Mouse (Mus musculus): Measurements from ENCODE around the gene Pcyox1.

Gene Pcyox1

DNA sequence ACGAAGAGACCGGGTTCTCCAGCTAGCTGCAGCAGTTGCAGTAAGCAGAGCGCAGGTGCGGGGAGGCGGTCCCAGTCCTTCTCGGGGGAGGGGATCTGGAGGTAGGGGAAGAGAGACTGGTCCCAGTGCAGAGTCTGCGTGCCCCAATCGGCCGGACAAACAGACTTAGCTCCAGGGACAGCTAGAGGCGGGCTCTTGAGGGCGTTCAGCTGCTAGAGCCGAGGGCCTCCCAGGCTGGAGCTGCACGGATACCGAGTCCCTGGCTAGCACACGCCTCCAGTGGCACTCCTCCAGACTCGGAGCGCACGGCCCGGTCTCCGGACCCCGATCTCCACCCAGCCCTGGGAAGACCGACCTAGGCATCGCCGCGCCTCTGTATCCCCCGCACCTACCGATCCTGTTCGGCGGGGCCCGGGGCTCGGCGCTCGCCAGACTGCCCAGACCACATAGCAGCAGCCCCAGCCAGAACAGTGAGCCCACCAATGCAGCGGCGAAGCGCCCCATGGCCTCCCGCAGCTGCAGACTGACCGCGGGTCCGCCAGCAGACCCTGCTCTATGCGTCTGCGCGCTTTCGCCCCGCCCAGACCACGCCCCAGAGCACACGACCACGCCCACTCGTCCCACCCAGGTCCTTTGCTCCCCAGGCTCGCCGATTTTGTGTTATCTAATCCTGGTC is at the start of gene Pcyox1:
Gene Pcyox1, minus strand, starts transcription at position 574 of the 676 bp plus-strand sequence.
- DNase-seq (ENCODE audit: low spot score in 2 of 2) = peak; percentile 75 to 76

DNA sequence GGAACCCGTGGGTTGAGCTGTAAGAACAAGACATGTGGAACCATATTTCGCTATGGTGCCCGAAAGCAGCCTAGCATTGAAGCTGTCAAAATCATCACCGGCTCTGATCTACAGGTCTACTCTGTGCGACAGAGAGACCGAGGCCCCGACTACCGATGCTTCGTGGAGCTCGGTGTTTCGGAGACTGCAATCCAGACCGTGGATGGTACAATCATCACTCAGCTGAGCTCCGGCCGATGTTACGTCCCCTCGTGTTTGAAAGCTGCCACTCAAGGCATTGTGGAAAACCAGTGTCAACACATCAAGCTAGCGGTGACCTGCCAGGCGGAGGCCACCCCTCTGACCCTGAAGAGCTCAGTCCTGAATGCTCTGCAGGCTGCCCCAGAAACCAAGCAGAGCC is 48.6 kb upstream of the Pcyox1 start:
- no peak for DNase-seq (ENCODE audit: low spot score in 2 of 2)

DNA sequence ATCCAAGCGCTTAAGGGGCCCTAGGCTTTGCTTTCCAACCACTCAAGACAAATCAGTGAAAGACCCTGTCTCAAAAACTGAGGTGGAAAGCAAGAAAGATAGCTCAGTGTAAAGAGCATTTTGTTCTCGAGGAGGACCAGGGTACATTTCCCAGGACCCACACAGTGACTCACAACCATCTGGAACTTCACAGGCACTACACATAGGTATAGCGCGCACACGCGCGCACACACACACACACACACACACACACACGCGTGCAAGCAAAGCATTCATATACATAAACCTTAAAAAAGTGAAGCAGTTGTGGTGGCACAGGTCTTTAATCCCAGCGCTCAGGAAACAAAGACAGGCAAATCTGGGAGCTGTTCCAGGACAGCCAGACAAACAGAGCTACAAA is 44.6 kb upstream of the Pcyox1 start:
- no peak for DNase-seq (ENCODE audit: low spot score in 2 of 2)

DNA sequence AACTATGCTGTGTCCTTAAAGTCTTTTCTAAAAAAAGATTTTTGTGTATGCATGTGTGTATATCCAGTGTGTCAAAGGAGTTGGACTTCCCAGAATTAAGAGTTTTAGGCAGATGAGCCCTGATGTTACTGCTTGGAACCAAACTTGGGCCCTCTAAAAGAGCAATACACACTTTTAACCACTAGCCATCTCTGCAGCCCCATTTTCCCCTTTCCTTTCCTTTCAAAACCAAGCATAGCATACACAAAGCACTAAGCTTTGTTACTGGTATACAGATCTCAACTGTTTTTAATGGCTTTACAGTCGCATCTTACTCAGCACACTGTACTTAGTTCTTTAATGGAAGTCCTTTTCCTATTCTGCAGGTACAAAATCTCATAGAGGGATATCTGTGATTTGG is 42.6 kb upstream of the Pcyox1 start:
- DNase-seq (ENCODE audit: low spot score in 2 of 2) = no peak

DNA sequence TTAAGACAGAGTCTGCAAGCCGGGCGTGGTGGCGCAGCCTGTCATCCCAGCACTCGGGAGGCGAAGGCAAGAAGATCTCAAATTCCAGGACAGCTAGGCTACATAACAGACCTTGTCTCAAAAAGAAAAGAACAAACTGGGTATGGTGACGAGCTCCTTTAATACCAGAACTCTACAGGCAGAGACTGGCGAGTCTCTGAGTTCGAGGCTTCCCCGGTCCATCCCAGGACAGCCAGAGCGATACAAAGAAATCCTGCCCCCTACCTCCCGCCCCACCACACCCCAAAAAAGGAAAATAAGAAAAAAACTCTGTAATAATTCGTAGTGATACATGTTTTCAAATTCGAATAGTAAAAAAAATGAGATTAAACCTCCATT is 42.2 kb upstream of the Pcyox1 start:
- no peak for DNase-seq (ENCODE audit: low spot score in 2 of 2)

DNA sequence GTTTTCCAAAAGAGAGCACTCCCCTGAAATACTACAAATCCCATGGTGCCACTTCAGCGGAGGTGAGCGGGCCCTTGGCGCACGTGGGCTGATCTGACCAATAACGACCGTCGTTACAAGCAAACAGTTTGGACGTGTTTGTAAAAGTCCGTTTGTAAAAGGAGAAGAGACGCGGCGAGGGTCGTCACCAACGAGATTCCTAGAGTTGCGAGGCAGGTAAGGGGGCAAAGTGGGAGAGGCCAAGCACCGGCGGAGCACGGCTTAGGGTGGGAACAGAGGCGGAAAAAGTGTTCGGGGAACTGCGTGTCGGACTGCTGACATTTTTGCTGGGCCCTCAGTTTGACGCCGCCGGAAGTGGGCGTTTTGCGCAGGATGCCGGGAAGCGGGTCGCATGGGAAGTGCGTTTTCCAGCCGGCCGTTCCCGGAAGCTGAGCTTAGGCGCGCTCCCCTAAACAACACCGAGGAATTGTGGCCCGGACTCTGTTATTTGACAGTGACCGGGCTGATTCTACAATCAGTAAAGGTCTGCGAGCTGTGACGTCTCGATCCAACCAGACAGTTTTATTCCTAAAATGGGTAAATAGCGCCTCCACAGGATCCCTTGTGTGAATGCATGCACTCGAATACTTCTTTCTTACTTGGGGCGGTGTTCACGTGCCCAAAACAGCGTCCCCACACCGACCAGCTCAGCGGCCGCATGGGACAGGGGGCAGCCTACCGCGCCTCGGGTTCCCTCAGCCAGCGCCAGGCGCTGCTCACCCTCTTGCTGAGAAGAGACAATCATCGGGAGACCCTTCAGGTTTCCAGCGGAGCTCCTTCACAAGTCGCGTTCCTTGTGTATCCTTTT is 41.5 kb upstream of the Pcyox1 start, which contains the start of gene C87436:
Gene C87436, plus strand, starts transcription at position 103 of the 847 bp plus-strand sequence.
- peak; percentile 89 to 91 for DNase-seq (ENCODE audit: low spot score in 2 of 2)

DNA sequence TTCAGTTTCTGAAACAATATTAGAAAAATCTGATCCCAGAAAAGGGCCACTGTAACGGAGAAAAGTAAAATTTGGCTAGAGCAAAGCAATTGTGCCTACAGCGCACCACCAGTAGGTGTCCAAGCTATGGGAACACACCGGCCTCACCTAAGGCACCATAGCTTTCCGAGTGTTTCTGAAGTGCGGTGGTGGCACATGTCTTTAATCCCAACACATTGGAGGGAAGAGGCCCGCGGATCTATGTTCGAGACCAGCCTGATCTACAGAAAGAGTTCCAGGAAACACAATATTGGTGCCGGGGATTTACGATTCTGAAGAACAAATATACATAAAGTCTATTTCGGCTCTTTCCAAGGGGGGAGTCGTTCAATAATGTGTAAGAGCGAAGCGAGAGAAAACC is 40.8 kb upstream of the Pcyox1 start:
- peak; percentile 46 to 63 for DNase-seq (ENCODE audit: low spot score in 2 of 2)

DNA sequence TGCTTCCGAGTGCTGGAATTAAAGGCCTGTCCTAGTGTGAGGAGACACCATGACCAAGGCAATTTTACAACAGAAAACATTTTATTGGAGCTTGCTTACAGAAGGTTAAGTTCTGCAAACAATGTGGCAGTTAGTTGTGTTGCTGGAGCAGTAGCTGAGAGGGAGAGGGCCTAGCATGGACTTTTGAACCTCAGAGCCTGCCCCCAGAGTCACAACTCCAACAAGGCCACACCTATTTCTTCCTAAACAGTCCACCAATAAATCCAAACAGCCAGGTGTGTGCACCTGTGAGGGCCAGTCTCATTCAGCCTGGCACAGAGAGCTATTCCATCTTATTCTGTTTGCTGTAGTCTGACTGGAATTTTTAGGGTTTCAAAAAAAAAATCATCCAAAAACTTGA is 36.7 kb upstream of the Pcyox1 start:
- no peak for DNase-seq (ENCODE audit: low spot score in 2 of 2)

DNA sequence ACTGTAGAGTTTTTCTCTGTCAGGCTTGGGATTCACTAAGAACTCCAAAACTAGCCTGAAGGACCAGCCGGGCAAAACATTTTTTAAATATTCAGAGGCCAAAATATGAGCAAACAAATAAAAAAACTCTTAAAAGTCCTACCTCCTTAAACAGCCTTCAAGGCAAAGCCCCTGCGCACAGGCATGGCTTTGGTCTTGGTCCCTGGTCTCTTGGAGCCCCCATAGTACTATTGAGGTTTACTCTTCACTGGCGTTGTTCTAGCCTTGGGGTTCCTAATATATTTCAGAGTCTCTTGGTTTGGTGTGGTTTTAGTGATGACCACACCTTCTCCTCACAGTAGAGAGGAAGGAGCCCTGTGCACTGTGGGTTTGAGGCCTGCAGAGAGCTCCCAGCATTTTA is 34.6 kb upstream of the Pcyox1 start:
- DNase-seq (ENCODE audit: low spot score in 2 of 2) = no peak

DNA sequence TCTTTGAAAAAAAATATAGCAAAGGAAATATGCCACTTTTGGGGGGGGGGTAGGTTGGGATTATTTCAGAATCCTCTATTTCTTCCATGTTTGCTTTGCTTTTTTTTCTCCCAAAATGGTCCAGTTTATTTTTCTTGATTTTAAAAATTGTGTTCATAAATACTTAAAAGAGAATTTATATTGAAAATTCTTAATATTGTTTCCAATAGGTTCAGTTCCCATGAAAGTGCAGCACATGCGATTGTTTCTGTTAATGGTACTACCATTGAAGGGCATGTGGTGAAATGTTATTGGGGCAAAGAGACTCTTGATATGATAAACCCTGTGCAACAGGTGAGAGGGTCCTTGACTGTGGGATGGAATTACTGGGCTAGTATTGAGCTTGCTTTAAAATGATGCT is 29.4 kb upstream of the Pcyox1 start, which contains the start of gene Gm44790:
Gene Gm44790, plus strand, starts transcription at position 301 of the 400 bp plus-strand sequence.
- DNase-seq (ENCODE audit: low spot score in 2 of 2) = no peak

DNA sequence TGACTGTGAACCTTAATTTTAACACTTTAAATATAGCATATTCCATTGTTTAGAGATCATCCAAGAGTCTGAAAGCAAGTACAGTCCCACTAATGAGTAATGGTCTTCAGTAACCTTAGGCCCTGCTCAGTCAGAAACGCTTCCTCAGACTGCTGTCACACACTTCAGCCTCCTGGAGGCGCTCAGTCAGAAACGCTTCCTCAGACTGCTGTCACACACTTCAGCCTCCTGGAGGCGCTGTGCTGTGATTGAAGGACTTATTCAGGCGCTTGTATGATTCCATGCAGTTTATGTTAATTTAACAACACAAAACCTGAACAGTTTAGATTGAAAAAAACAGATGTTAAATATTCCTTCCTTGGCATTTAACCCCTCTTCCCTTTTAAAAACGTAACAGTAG is 23.5 kb upstream of the Pcyox1 start:
- DNase-seq (ENCODE audit: low spot score in 2 of 2) = peak; percentile 11 to 46

DNA sequence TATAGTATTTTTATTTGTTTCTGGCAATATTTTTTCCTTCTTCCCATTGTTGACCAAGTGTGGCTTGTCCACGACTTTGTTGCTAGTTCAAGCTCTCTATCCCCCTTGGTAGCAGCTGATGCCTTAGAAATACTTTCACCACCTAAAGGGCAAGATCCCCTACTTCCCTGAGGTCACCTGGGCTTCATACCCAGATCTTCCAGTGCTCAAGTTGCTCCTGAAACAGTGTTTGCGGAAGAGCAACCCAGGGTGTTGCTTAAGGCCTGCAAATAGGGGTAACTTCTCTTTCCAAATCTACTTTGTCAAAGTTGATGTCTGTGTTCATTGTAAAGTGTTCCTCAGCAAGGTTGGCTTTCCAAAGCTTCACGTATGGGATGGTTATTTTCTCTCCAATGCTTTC is 22.3 kb upstream of the Pcyox1 start:
- DNase-seq (ENCODE audit: low spot score in 2 of 2) = no peak

DNA sequence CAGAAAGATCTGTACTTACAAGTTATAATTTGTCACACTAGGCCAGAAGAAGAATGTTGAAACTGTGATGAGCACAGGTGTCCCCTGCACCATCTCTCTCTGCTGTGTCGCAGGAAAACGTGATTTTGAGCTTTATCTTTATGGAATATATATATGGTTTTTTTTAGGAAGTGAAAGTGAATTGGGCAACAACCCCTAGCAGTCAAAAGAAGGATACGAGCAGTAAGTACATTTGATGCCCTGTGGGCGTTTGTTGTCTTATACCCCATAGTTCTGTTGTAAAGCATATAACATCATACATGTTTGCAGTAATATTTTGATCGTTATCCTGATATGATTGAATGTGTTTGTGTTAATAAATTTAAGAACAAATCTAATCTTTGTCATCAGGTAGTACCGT is 21.8 kb upstream of the Pcyox1 start:
- no peak for DNase-seq (ENCODE audit: low spot score in 2 of 2)

DNA sequence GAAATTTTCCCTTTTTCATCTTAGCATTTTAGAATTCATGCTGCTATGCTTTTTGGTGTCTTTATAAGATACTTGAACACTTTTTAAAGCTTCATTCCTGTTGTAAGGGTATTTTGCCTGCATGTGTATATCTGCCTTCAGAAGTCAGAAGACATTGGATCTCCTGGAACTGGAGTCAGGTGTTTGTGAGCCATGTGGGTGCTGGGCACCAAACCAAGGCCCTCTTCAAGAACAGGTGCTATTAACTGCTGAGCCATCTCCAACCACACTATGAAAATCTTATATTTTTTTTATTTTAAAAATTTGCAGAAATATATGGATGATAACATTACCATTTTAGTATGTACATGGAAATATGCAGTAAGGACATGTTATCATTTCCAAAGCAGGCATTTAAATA is 9.4 kb upstream of the Pcyox1 start:
- DNase-seq (ENCODE audit: low spot score in 2 of 2) = no peak

DNA sequence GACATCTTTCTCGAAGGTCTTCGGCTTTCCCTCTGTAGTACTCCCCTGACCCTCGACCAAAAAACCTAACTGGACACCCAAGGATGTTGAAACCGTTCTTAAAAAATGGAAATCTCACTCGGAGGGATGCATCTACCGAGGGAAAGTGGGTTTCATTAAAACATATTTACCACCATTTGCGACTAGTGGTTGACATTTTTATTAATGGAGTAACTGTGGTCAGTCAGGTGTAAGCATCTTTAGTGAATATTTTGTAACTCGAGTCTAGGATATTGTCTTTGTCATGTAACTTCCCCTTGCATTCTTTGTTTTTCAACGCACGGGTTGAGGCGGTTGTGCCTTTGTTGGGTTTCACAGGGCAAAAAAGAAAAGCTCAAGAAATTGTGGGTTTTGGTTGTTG is 8.0 kb upstream of the Pcyox1 start:
- no peak for DNase-seq (ENCODE audit: low spot score in 2 of 2)

DNA sequence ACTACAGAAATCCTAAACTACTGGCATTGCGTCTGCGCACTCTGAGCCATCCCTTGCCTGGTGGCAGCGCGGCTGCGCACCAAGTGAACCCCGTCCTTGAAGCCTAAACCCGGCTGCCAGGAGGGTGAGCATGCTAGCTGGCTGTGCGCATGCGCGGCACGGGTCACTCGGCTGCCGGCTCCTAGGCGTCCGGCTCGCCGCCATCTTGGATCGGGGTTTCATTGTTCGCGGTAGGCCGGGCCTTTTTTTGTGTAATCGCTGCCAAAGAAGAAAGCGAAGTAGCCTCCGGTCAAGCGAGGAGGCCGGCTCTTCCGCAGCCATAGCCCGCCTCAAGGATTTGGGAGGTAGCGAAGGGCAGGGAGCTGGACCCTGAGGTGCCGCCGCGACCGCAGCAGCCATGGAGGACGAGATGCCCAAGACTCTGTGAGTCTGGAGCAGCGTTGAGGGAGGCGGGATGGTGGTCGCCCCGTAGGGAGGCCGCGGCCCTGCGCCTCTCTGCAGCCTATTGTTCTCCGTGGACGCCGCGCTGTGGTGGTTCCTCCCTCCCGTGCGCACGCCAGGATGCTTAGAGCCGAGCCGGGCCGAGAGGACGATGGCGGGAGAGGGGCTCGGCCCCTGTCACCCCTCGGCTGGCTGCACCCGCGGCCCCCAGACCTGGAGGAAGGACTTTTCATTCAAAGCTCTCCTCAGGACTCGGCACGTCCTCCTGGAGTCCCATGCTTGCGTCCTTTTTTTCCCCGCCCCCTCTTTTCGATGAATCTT is 7.3 kb upstream of the Pcyox1 start, which contains the start of gene Tia1:
Gene Tia1, plus strand, starts transcription at position 120 of the 762 bp plus-strand sequence.
- DNase-seq (ENCODE audit: low spot score in 2 of 2) = peak; percentile 94 to 96

DNA sequence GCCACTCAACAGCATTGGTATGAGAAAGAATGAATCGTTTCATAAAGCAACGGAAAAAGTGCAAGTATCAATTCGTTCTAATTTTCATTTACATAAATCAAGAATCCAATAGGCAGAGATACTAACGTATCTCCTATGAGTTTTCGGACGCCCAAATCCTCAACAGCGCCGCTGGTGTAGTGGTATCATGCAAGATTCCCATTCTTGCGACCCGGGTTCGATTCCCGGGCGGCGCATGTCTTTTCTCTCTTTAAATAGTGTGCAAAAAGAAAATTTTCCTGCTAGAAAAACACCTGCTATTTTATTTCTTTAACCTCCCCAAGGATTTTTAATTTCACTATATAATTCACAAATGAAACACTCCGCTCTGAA is 6.8 kb upstream of the Pcyox1 start:
- DNase-seq (ENCODE audit: low spot score in 2 of 2) = no peak

DNA sequence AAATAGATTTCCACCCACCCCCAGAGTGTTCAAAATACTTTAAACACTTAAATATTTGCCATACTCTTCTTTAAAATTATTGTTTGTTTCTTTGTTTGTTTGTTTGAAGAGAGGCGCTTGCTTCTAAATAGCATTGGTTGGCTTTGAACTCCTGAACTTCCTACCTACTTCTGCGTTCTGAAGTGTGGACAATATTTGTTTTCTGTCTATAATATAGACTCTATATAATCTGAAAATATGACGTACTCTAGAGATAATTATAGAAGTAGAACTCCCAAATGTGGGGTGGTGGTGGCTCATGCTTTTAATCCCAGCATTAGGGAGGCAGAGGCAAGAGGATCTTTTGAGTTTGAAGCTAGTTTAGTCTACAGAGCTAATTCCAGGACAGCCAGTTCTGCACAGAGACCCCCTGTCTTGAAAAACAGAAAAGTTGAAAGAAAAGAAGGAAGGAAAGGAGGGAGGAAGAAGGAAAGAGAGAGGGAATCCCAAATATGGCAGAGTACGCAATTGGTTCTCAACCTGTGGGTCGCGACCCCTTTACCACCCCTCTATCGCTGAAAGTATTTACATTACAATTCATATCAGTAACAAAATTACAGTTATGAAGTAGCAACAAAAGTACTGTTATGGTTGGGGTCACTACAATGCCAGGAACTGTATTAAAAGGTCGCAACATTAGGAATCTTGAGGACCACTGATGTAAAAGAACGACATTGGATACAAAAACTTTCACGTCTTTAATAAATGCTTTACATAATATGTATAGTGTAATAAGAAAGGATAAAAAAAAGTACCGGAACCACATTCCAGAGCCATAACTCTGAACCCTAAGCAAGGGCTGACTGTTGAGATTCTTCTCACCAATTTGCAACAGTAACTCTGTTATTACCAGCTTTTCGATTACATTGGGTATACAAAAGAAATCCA is 6.0 kb upstream of the Pcyox1 start:
- no peak for DNase-seq (ENCODE audit: low spot score in 2 of 2)

DNA sequence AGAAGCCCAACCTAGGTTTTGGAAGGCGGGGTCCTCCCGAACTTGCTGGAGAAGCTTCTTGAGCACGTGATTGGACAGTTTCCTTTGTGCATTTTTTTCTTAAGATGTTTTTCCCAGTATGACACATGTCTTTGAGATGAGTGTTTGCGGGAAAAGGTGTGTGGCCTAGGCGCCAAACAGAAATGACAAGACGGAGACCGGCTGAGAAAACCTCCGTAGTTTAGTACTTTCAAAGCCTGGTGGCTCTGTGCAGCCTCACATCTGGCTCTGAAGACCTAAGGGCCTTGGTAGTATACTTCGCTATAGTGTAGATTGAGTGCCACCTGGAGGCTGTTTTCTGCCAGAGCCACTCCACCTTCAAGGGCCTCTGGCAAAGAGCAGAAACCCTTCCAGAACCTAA is 4.0 kb upstream of the Pcyox1 start:
- peak; percentile 77 to 81 for DNase-seq (ENCODE audit: low spot score in 2 of 2)

DNA sequence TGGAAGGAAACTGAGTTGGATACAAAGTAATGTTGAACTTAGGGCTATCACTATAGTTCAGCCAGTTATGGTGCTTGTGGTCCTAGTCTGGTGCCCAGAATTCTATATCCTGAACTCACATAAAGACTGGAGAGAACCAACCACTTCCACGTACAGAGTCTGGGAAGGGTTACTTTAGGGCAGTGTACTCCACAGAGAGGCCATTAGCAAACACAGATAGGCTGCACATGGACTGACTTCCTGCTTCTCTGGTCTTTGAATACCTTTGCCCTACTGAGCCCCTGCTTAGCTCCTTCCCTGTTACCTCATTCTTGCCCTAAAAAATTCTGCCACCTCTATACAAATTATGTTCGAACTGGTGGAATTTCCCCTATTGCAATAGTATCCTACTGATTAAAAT is 3.0 kb upstream of the Pcyox1 start:
- no peak for DNase-seq (ENCODE audit: low spot score in 2 of 2)

DNA sequence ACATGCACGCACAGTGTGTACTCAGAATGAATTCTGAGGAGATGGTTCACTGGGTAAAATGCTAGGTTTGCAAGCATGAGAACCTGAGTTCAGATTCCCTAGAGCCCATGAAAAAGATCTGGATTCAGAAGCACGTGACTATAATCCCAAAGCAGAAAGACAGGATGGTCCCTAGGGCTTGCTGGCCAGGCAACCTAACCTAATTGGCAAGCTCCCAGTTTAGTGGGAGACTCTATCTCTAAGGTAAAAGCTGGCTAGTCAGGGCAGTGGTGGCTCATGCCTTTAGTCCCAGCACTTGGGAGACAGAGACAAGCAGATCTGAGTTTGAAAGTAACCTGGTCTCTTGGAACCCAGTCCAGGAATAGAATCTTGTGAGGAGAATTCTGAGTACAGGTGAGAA is 2.0 kb upstream of the Pcyox1 start:
- DNase-seq (ENCODE audit: low spot score in 2 of 2) = no peak
